Mouse (Mus musculus) gonadal fat pad, adult 2 months (tissue): Measurements from ENCODE around the gene Car5a. TPM values are rescaled to one million over a fixed set of nuclear protein-coding genes. Genes with fewer than 3 reads are reported as not detected.
A peak's percentile ranks its signal among the peaks of the same experiment; 100 is the strongest.

Source experiments
- DNase-seq: peaks from one replicate; pipeline ENCODE4 v3.0.0-alpha.2; 2012; ENCODE audit warnings: low read depth
- polyA plus RNA-seq: library from polyadenylated mRNA; depleted of rRNA; stranded (reverse); fragments of >200 nt; gene quantifications from 2 replicates; pipeline ENCODE4 v1.2.3, GENCODE M21; 2012

Car5a gene
- polyA plus RNA-seq, 1 experiment, result not detected

- DNase-seq, result no peak
Measured at GRCm38 (mm10) chr8:121934923-121935322, 9.8 kb downstream of the Car5a start.

- DNase-seq, result no peak
Measured at GRCm38 (mm10) chr8:121934506-121934905, 10.2 kb downstream of the Car5a start.

GRCm38 (mm10) chr8:121932668-121933520 lies 11.8 kb downstream of the Car5a start:
- no peak for DNase-seq

- peak; percentile 99 for DNase-seq
Measured at GRCm38 (mm10) chr8:121932026-121932667, 12.6 kb downstream of the Car5a start.

GRCm38 (mm10) chr8:121931571-121931970 lies 13.1 kb downstream of the Car5a start:
- no peak for DNase-seq

- no peak for DNase-seq
Measured at GRCm38 (mm10) chr8:121930047-121930446, 14.7 kb downstream of the Car5a start.

- no peak for DNase-seq
Measured at GRCm38 (mm10) chr8:121927316-121927715, 17.4 kb downstream of the Car5a start.

GRCm38 (mm10) chr8:121926266-121926665 lies 18.4 kb downstream of the Car5a start:
- DNase-seq, result no peak

- no peak for DNase-seq
Measured at GRCm38 (mm10) chr8:121925624-121926023, 19.1 kb downstream of the Car5a start.

GRCm38 (mm10) chr8:121924681-121925080 lies 20.0 kb downstream of the Car5a start:
- DNase-seq, result no peak

- DNase-seq, result no peak
Measured at GRCm38 (mm10) chr8:121922101-121922500, 22.6 kb downstream of the Car5a start.

- no peak for DNase-seq
Measured at GRCm38 (mm10) chr8:121921582-121921981, 23.1 kb downstream of the Car5a start.

- DNase-seq, result peak; percentile 86
Measured at GRCm38 (mm10) chr8:121919731-121920130, 25.0 kb downstream of the Car5a start.

GRCm38 (mm10) chr8:121919158-121919557 lies 25.5 kb downstream of the Car5a start:
- no peak for DNase-seq

- DNase-seq, result no peak
Measured at GRCm38 (mm10) chr8:121913378-121913777, 31.3 kb downstream of the Car5a start.

GRCm38 (mm10) chr8:121912831-121913230 lies 31.9 kb downstream of the Car5a start:
- DNase-seq, result no peak

GRCm38 (mm10) chr8:121911987-121912386 lies 32.7 kb downstream of the Car5a start:
- DNase-seq, result no peak

- no peak for DNase-seq
Measured at GRCm38 (mm10) chr8:121911400-121911799, 33.3 kb downstream of the Car5a start.

GRCm38 (mm10) chr8:121909663-121910062 lies 35.0 kb downstream of the Car5a start:
- no peak for DNase-seq

GRCm38 (mm10) chr8:121909148-121909541 lies 35.6 kb downstream of the Car5a start:
- DNase-seq, result peak; percentile 66

GRCm38 (mm10) chr8:121908378-121909147 lies 36.1 kb downstream of the Car5a start:
- no peak for DNase-seq

- DNase-seq, result no peak
Measured at GRCm38 (mm10) chr8:121907587-121908248, 37.0 kb downstream of the Car5a start, which contains the start of gene Slc7a5. Gene Slc7a5, minus strand, starts transcription at chr8:121907694.
